Mouse (Mus musculus) cortical plate, adult 2 months (tissue): ENCODE results near the gene Trappc2l. TPM values are rescaled to one million over a fixed set of nuclear protein-coding genes. Genes with fewer than 3 reads are reported as not detected.

Source experiments
- H3K27ac ChIP-seq: fragments of 200-500 bp; 2 replicates; pipeline ENCODE4 v1.5.1; 2012; ENCODE audit warnings: low read length, control low read depth, inconsistent platforms; ENCODE audit not compliant: insufficient read depth
- H3K4me1 ChIP-seq: fragments of 200-500 bp; 2 replicates; pipeline ENCODE4 v1.6.1; 2011; ENCODE audit warnings: low read length; ENCODE audit not compliant: control insufficient read depth, insufficient read depth
- H3K4me3 ChIP-seq: fragments of 200-500 bp; 2 replicates; pipeline ENCODE4 v1.5.1; 2011; ENCODE audit warnings: mild to moderate bottlenecking, low read length, control low read depth; ENCODE audit not compliant: insufficient read depth
- CTCF ChIP-seq: fragments of 200-500 bp; IDR thresholded peaks from 2 replicates; pipeline ENCODE4 v1.5.1; 2011; ENCODE audit warnings: mild to moderate bottlenecking, control low read depth, low read length; ENCODE audit not compliant: insufficient read depth; ENCODE audit errors: extremely low read depth
- POLR2A ChIP-seq: fragments of 200-500 bp; IDR thresholded peaks from 2 replicates; pipeline ENCODE4 v1.6.1; 2011; ENCODE audit warnings: mild to moderate bottlenecking, low read length, control low read depth; ENCODE audit not compliant: insufficient read depth; ENCODE audit errors: extremely low read depth
- polyA plus RNA-seq: library from polyadenylated mRNA; depleted of rRNA; stranded (reverse); fragments of >200 nt; gene quantifications from 2 replicates; pipeline ENCODE4 v1.2.3, GENCODE M21; 2012; rRNA removed

Gene Trappc2l
- 133 and 157 TPM in 2 replicates for polyA plus RNA-seq

DNA sequence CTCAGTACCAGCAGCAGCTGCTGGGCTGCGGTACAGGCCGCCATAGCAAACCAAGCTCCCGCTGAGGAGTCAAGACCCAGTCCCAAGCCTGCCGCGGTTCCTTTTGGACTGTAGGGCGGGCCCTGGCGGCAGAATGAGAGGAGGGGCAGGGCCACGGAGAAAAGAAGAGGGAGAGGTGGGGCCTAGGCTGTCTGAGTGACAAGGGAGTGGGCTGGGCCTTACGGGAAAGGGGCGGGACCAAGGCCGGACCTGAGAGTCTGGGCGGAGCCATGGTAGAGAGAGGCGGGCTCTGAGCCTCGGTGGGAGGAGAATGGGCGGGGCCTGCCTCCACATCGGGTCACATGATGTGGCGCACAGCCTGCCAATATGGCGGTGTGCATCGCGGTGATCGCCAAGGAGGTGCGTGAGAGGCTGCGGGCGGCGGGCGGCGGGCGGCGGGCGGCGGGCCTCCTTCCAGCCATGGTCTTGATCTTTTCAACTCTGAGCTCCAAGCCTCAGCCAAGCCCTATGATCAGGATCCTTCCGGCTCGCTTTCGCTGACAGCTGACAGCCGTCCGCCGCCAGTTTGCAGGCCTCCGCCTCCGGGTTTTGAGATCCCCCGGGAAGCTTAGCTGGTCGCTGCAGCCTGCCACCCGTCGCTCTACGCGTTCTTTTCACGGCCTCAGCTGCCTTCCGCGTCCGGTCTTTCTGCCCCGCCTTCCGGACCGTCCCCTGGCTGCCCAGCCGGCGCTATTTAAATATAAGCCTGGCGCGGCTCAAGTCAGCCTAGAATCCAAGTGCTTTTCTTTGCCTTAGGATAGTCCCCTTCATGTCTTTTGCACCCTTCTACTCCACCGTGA, at the start of gene Trappc2l, which contains the start of gene Galns:
TSS of gene Trappc2l (plus strand) at position 346 of the 839 bp plus-strand sequence.
TSS of gene Galns (minus strand) at position 169 of the 839 bp plus-strand sequence.
- Histone ChIP-seq H3K4me1 (peaks cover 7% of the 10 kb centered on the region), H3K4me3 (peak within 1 kb of the TSS; percentile 71), H3K27ac (peak within 1 kb of the TSS; percentile 53)
- TF ChIP-seq POLR2A (peak; percentile 71), CTCF (no peak)

DNA sequence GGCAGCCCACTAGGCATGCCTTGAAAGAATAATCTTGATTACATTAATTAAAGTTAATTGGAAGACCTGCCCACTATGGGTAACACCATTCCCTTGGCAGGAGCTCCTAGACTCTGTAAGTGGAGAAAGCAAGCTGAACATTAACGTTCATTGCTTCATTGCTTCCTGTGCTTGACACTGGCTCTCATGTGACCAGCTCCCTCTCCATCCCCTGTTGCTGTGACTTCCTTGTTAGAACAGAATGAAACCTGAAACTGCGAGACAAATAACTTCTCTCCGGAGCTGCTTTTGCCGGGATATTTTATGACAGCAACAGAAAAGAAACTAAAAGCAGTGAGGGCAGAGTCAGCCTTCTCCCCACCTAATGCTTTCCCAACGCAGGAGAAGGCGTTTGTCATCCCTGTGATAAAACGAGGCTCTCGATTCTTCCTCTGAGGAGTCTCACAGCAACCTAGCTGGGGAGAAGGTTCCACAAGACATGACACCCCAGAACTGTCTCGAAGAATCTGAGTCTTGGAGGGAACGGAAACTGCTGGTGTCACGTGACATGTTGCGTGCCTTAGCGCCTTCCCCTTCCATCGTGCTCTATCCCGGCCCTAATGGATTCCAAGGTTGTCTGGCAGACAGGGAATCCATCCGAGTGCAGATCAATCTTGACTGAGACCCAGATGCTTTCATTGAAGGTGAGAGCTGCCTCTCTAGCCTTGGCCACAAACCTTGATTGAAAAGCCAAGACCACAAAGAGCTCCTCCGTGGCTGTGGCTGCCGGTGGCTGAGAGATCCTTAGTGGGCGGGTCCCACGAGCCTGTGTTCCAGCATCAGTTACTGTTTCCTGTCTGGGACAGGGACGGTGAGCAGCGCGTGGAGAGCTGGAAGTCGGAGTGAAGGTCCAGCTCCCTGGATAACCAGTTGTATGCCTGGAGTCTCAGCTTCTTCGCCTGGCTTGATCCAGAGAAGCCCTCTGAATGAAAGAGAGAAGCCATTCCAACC, 46.8 kb upstream of the Trappc2l start:
- no peak overlapping the region; the same call in 1 of the 2 replicates for H3K27ac ChIP-seq
- no peak overlapping the region for H3K4me3 ChIP-seq
- peaks cover 2% of the 10 kb centered on the region; the same call in 1 of the 2 replicates for H3K4me1 ChIP-seq
- TF ChIP-seq POLR2A, result no peak
- TF ChIP-seq CTCF, result no peak

- no peak for TF ChIP-seq CTCF
- no peak for TF ChIP-seq POLR2A
- Histone ChIP-seq H3K4me3 (peak overlapping the region; percentile 53), H3K27ac (peak overlapping the region; percentile 2; the same call in 1 of the 2 replicates), H3K4me1 (peaks cover 2% of the 10 kb centered on the region; the same call in 1 of the 2 replicates)
Measured at GRCm38 (mm10) chr8:122566766-122567165, 44.7 kb upstream of the Trappc2l start.

GRCm38 (mm10) chr8:122567361-122568108, 43.9 kb upstream of the Trappc2l start, which contains the start of gene Cdt1:
Cdt1 (plus strand) TSS chr8:122568015.
- peak; percentile 75 for TF ChIP-seq POLR2A
- TF ChIP-seq CTCF, result no peak
- H3K4me1 ChIP-seq, result peaks cover 2% of the 10 kb centered on the region; the same call in 1 of the 2 replicates
- peak within 1 kb of the TSS; percentile 80 for H3K27ac ChIP-seq
- peak within 1 kb of the TSS; percentile 53 for H3K4me3 ChIP-seq

DNA sequence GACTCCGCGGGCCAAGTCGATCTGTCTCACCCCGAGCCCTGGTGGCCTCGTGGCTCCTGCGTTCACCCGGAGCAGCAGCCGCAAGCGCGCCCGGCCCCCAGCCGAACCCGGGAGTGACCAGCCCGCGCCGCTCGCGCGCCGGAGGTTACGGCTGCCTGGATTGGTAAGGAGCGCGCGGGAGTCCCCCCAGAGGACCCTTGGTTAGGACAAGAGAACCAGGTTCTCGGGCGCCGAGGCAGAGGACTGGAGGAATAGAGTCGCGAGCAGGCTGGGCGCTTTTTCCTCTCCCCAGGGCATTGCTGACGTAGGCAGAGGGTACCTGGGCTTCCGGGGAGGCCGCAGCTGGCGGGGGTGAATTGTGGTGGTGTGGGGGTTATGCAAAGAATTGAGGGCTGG, 43.3 kb upstream of the Trappc2l start:
- Histone ChIP-seq H3K4me3 (peak overlapping the region; percentile 53), H3K27ac (no peak overlapping the region), H3K4me1 (peaks cover 2% of the 10 kb centered on the region; the same call in 1 of the 2 replicates)
- TF ChIP-seq CTCF (no peak), POLR2A (no peak)

- TF ChIP-seq CTCF (no peak), POLR2A (no peak)
- H3K4me3 ChIP-seq, result no peak overlapping the region
- H3K4me1 ChIP-seq, result peaks cover 2% of the 10 kb centered on the region; the same call in 1 of the 2 replicates
- H3K27ac ChIP-seq, result no peak overlapping the region
Measured at GRCm38 (mm10) chr8:122568881-122569309, 42.5 kb upstream of the Trappc2l start.

DNA sequence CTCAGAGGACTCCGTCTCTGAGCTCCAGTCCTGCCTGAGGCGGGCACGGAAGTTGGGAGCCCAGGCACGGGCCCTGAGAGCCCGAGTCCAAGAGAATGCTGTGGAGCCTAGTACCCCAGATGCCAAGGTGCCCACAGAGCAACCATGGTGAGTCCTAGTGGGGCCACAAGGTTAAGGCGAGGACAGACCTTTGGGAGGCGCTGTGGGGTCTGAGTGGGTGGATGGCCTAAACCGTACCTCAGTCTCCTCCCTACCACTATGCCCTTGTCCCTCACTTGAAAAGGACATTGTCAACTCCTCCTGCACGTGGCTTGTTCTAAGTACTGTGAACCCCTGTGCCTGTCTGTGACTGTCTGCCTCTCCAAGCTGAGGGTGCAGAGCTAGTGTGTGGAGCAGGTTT, 42.1 kb upstream of the Trappc2l start:
- no peak overlapping the region for H3K4me3 ChIP-seq
- no peak overlapping the region for H3K27ac ChIP-seq
- TF ChIP-seq POLR2A (no peak), CTCF (no peak)
- H3K4me1 ChIP-seq, result peaks cover 2% of the 10 kb centered on the region; the same call in 1 of the 2 replicates

- TF ChIP-seq CTCF (no peak), POLR2A (no peak)
- H3K27ac ChIP-seq, result no peak overlapping the region
- H3K4me1 ChIP-seq, result peaks cover 2% of the 10 kb centered on the region; the same call in 1 of the 2 replicates
- H3K4me3 ChIP-seq, result no peak overlapping the region
Measured at GRCm38 (mm10) chr8:122569996-122570395, 41.4 kb upstream of the Trappc2l start.
